Mouse (Mus musculus): ENCODE results near the gene Alg11. TPM values are rescaled to one million over a fixed set of nuclear protein-coding genes. Genes with fewer than 3 reads are reported as not detected.
A peak's percentile ranks its signal among the peaks of the same experiment; 100 is the strongest.

Alg11 gene
- 1 to 10 TPM; 6.1 to 7.6 TPM for total RNA-seq (2021)
- long read RNA-seq, experiment 1, partial matches to known transcripts, result 4 of 6 reads
- long read RNA-seq, experiment 1, other reads (novel, unspliced or antisense), result 2 of 6 reads
- long read RNA-seq, experiment 2, full-length matches to known transcripts, result 3 of 5 reads
- long read RNA-seq, experiment 2, partial matches to known transcripts, result 0 of 5 reads
- long read RNA-seq, experiment 2, other reads (novel, unspliced or antisense), result 2 of 5 reads

- intact Hi-C loops (cut with DNase I), result loop anchor here (1.0 to 10.0 kb wide), 2 partner anchors 106 to 314 kb away; partner anchors contain the start of gene Nek3
- peak within 1 kb of the TSS; percentile 86 for H3K27ac ChIP-seq
- H3K4me3 ChIP-seq, result peak within 1 kb of the TSS; percentile 88
- DNase-seq, result peak; percentile 98
- TF ChIP-seq CTCF (IDR thresholded peaks at IDR 0.05), result no peak
Observed at GRCm38 (mm10) chr8:22060446-22060889, at the start of gene Alg11. Gene Alg11, plus strand, starts transcription at chr8:22060721.

DNA sequence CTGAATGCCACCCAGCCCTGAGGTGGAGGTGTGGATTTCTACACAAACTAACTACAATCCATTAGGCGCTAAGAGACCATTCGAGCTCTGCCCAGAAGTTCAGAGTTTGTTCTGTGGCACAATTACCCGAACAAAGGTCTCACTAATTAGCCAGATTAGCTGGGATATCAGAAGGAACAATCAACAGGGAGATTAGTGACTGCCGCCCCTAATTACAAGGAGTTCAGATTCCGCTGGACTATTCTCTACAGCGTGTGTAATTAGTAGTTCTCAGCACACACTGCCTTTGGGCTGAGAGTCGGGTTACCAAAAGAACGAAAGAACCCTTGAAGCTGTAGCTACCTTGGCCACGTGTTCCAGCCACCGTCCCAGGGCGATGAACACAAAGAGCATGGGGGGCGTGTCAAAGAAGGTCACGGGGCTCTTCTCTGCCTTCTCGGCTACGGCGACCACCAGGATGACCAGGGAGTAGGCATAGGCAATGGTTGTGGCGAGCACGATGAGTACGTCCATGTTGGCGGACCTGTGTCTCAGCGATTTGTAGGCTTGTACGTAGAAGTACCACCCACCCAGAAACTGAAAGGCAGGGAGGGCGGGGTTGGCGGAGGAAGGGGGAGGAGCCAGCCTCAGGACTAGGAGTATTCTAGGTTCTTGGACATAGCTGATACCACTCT, 47.4 kb upstream of the Alg11 start:
- peak overlapping the region; percentile 44 for H3K4me3 ChIP-seq
- no peak overlapping the region for H3K27ac ChIP-seq
- intact Hi-C loops (cut with DNase I), result no loop called here
- TF ChIP-seq CTCF (IDR thresholded peaks at IDR 0.05), result no peak
- DNase-seq, result no peak

DNA sequence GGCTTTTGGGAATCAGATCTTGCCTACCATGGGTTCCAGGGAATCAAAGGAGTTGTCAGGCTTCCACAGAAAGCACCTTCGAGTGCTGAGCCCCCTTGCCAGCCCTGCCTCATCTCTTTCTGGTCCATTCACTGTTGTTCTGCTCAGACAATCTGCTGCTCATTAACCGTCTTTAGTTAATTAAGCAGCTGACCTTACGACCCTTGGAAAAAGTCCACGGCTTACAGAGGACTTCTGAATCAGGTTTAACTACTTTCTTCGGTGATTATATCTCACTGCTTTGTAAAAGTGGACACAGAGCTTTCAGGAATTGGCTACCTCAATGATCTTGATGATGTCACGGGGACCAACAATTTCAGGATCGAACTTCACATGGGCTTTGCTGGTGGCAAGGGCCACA, 42.8 kb upstream of the Alg11 start:
- intact Hi-C loops (cut with DNase I), result no loop called here
- H3K27ac ChIP-seq, result no peak overlapping the region
- TF ChIP-seq CTCF (IDR thresholded peaks at IDR 0.05), result no peak
- DNase-seq, result no peak
- no peak overlapping the region for H3K4me3 ChIP-seq

- no peak for TF ChIP-seq CTCF (IDR thresholded peaks at IDR 0.05)
- Histone ChIP-seq H3K4me3 (no peak overlapping the region), H3K27ac (no peak overlapping the region)
- intact Hi-C loops (cut with DNase I), result no loop called here
- DNase-seq, result no peak
Observed at GRCm38 (mm10) chr8:22019498-22019897, 41.0 kb upstream of the Alg11 start.

GRCm38 (mm10) chr8:22022244-22022643, 38.3 kb upstream of the Alg11 start:
- TF ChIP-seq CTCF (IDR thresholded peaks at IDR 0.05), result no peak
- Histone ChIP-seq H3K27ac (no peak overlapping the region), H3K4me3 (no peak overlapping the region)
- intact Hi-C loops (cut with DNase I), result no loop called here
- DNase-seq, result no peak

DNA sequence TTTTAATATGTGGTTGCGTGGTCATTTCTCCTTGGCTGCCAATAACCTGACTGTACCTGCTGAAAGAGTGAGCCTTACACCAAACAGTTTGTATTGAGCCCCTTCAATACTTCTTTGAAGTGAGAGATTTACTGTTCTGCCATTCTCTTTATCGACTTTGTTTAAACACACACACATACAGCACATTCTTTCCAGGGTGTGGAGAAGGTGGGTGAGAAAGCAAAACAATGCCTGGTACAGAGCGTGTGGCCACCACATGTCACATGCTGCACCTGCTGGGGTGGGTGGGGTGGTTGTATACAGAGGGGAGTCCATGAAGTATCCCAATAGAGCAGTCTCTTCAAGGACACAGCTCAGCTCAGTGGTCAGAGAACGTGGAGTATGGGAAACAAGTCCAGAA, 35.3 kb upstream of the Alg11 start:
- Histone ChIP-seq H3K27ac (no peak overlapping the region), H3K4me3 (no peak overlapping the region)
- intact Hi-C loops (cut with DNase I), result no loop called here
- DNase-seq, result no peak
- no peak for TF ChIP-seq CTCF (IDR thresholded peaks at IDR 0.05)

DNA sequence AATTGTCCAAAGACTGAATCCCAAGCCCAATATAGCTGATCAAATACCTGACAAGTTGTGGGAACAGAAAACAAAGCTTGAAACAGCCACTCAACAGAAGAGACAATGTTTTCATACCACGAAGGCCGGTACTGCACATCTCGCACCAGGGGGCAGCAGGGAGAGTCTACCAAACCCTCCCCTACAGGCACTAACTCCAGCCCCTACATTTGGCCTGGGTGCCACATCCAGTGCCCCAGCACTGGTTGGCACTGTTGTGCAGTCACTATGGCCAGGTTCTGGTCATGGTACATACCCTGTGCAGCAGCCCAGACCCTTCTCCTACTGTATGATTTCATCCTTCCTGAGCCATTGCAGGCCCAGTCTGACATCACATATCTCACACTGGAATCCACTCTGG, 31.5 kb upstream of the Alg11 start:
- no peak overlapping the region for H3K4me3 ChIP-seq
- TF ChIP-seq CTCF (IDR thresholded peaks at IDR 0.05), result peak; percentile 13; the same call in 1 of the 2 replicates
- DNase-seq, result no peak
- intact Hi-C loops (cut with DNase I), result no loop called here
- H3K27ac ChIP-seq, result no peak overlapping the region

DNA sequence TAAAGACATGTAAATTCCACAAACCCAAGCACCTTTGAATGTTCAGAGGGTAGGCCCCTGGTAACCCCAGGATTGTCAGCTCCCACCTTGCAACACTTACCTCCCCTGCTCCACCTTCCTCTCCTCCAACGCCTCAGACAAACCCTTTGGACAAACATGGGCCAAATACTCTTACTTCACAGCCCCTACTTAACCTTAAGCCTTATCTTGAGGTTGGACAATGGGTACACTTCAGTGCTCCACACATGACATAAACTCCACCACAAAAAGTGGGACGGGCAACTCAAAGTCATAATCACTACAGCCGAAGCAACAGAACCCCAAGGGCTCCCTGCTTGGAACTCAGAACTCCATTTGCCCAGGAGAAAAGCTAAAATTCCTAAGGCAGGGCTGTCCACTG, 29.5 kb upstream of the Alg11 start:
- Histone ChIP-seq H3K4me3 (no peak overlapping the region), H3K27ac (no peak overlapping the region)
- TF ChIP-seq CTCF (IDR thresholded peaks at IDR 0.05), result no peak
- no peak for DNase-seq
- intact Hi-C loops (cut with DNase I), result no loop called here

- no peak for TF ChIP-seq CTCF (IDR thresholded peaks at IDR 0.05)
- Histone ChIP-seq H3K27ac (no peak overlapping the region), H3K4me3 (no peak overlapping the region)
- no peak for DNase-seq
- intact Hi-C loops (cut with DNase I), result no loop called here
Observed at GRCm38 (mm10) chr8:22036137-22036536, 24.4 kb upstream of the Alg11 start.

- intact Hi-C loops (cut with DNase I), result no loop called here
- H3K4me3 ChIP-seq, result no peak overlapping the region
- DNase-seq, result no peak
- H3K27ac ChIP-seq, result no peak overlapping the region
- TF ChIP-seq CTCF (IDR thresholded peaks at IDR 0.05), result no peak
Observed at GRCm38 (mm10) chr8:22037022-22037421, 23.5 kb upstream of the Alg11 start.

DNA sequence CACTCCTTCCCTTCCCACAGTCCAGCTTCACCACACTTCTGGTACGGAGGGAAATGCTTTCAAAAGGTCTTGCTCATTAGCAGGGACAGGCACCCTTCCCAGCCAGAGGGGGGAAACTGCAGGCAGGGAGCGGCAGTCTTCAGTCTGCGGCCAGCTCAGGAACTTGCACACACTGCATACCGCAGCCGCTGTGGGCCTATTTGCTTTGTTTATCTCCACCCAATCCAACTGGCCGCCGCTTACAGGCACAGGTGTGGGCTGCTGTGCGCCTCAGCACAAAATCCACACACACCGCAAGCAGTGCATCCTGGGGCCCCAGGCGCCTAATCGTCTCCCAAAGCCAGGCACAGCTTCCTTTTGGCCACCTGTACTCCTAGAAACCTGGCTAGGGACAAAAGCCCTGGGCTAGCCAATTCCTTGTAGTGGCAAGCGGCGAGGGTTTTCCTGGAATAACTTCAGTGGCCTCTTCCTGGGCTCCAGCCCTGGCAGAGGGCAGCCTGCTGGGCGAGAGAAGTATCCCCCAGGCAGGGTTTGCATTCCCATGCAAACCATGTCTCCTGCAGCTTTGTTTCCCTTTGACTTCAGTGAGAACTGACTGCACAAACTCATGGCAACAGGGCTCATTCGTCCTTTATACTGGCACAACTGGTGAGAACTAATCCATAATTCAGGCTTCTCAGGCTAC, 20.9 kb upstream of the Alg11 start:
- DNase-seq, result no peak
- Histone ChIP-seq H3K27ac (no peak overlapping the region), H3K4me3 (no peak overlapping the region)
- intact Hi-C loops (cut with DNase I), result no loop called here
- no peak for TF ChIP-seq CTCF (IDR thresholded peaks at IDR 0.05)

DNA sequence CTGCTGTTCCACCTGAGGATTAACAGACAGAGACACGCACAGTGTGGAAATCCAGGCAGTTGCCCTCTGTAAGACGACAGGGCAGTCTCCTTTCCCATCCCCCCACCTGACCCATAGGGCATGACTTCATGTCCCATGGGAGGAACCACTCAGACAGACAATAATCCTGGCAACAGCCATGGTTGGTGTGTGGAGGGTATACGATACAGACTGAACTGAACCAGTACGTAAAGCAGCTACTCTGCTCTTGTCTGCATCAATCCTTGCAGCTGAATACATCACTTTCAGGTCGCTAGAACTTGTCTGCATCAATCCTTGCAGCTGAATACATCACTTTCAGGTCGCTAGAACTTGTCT, 20.4 kb upstream of the Alg11 start:
- intact Hi-C loops (cut with DNase I), result no loop called here
- no peak for DNase-seq
- Histone ChIP-seq H3K4me3 (no peak overlapping the region), H3K27ac (no peak overlapping the region)
- no peak for TF ChIP-seq CTCF (IDR thresholded peaks at IDR 0.05)

DNA sequence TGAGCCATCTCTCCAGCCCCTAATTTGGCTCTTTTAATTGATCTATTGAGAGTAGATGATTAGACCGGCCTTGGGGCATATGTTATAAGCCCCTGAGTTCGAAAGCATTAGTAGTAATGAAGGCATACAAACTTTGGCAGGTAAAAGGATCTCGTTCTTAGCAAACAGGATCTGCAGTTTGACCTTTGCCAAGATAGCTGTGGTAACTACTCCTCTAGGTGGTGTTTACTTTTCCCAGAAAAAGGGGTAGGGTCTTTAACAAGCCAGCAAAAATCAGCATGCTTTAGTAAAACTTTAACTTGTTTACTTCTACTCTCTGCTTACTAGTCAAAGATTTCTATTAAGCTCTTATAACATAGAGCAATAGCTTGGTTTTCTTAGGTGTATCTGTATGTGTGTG, 18.0 kb upstream of the Alg11 start:
- Histone ChIP-seq H3K4me3 (no peak overlapping the region), H3K27ac (no peak overlapping the region)
- no peak for DNase-seq
- TF ChIP-seq CTCF (IDR thresholded peaks at IDR 0.05), result no peak
- intact Hi-C loops (cut with DNase I), result no loop called here
